ENCODE assay signal across 8 mouse cellular contexts in the genomic region with DNA sequence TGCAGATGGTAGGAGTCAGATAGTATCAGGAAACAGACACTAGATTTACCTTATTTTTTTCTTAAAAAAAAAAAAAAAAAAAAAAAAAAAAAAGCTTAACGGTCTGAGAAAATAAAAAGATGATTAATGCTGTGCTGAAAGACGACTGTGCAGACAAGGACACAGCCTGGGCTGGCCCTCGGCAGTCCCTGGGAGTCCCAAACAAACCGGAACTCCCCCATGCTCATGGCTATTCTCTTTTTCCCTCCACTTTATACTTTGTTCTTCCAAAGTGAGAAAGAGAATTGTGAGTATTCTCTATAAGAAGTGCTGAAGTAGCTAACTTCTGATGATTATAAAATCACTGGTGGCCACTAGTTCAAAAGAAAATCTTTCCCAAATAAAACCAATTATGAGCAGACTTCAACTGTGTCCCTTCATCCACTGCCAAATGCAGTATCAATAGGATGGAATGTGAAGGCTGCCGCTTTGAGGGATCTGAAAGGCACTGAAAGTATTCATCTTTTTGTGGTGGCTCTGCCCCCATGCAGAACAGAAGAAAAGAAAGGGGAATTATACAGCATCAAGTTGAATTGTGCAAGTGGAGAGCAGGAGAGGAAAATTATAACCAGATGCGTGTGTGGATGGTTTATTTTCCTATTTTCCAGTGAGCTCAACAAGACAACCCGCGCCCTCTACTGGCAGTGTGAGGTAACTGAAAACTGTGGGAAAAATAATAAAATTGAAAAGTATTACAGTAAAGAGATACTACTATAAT. TPM values are rescaled to one million over a fixed set of nuclear protein-coding genes. Genes with fewer than 3 reads are reported as not detected.
DNase-seq lines count a peak whose midpoint lies in the region; ATAC-seq and TF ChIP-seq lines count a peak whose summit lies in the region.

No protein-coding gene starts in this region.

- no peak overlapping the region for H3K27ac ChIP-seq in ES-E14 (ENCODE audit: insufficient read depth, low read depth, low read length, poor library complexity, severe bottlenecking)
- H3K27ac ChIP-seq in kidney, embryonic 14.5 days (ENCODE audit: low read depth, low read length): no peak overlapping the region
- no peak overlapping the region for H3K27ac ChIP-seq in liver, embryonic 14.5 days
- no peak overlapping the region for H3K27ac ChIP-seq in neural tube, embryonic 12.5 days

- TF ChIP-seq CTCF in liver, embryonic 14.5 days (IDR thresholded peaks at IDR 0.05; ENCODE audit: low read depth): peak; percentile 79

- no peaks in the 10 kb centered on the region for H3K27me3 ChIP-seq in kidney, embryonic 14.5 days (ENCODE audit: control insufficient read depth, insufficient read depth, low read length)
- H3K27me3 ChIP-seq in liver, embryonic 14.5 days (ENCODE audit: control insufficient read depth, insufficient read depth, low read length): no peaks in the 10 kb centered on the region
- no peaks in the 10 kb centered on the region for H3K27me3 ChIP-seq in neural tube, embryonic 12.5 days (replicated peaks)

- DNase-seq in 416B (ENCODE audit: low read depth) (peak; percentile 58), ES-E14 (ENCODE audit: low read depth, low spot score) (peak; percentile 30)
- DNase-seq in cerebellum, postnatal 25 days: peak; percentile 53 to 75
- peak; percentile 38 to 45 for DNase-seq in frontal cortex, postnatal 36 days (ENCODE audit: low spot score in 2 of 2)
- DNase-seq in liver, embryonic 14.5 days (ENCODE audit: low read depth in 3 of 3, low spot score in 3 of 3): peak in 1 of 3 experiments; percentile 59
- DNase-seq in ovary, postnatal 10 days (ENCODE audit: low spot score): no peak

- peaks cover 4 to 5% of the 10 kb centered on the region in 2 experiments; a peak in 3 of 4 replicates for H3K4me1 ChIP-seq in ES-E14 (ENCODE audit: control insufficient read depth in 2 of 2, insufficient read depth in 2 of 2, low read length in 2 of 2, poor library complexity in 1 of 2)
- H3K4me1 ChIP-seq in kidney, embryonic 14.5 days (ENCODE audit: control insufficient read depth, insufficient read depth, low read length): no peaks in the 10 kb centered on the region
- H3K4me1 ChIP-seq in liver, embryonic 14.5 days (replicated peaks; ENCODE audit: control insufficient read depth in 2 of 2, insufficient read depth in 2 of 2, low read length in 1 of 2): peaks cover 39 to 44% of the 10 kb centered on the region in 2 experiments
- H3K4me1 ChIP-seq in neural tube, embryonic 12.5 days: peaks cover 9% of the 10 kb centered on the region

- no peaks in the 10 kb centered on the region for H3K9me3 ChIP-seq in ES-E14 (ENCODE audit: control insufficient read depth, insufficient read depth, low read depth, low read length)
- no peaks in the 10 kb centered on the region for H3K9me3 ChIP-seq in kidney, embryonic 14.5 days (ENCODE audit: control insufficient read depth, low read length)
- no peaks in the 10 kb centered on the region for H3K9me3 ChIP-seq in liver, embryonic 14.5 days (ENCODE audit: control insufficient read depth, low read length)
- no peaks in the 10 kb centered on the region for H3K9me3 ChIP-seq in neural tube, embryonic 12.5 days

- 19% methylated on average over 8 of the region's 8 CpGs for WGBS in kidney, embryonic 14.5 days
- 23% methylated on average over 8 of the region's 8 CpGs for WGBS in liver, embryonic 14.5 days (ENCODE audit: insufficient replicate concordance)
- 8% methylated on average over 8 of the region's 8 CpGs for WGBS in neural tube, embryonic 12.5 days

- no peak; the same call in 1 of the 2 replicates for ATAC-seq in kidney, embryonic 14.5 days (ENCODE audit: low FRiP score, low TSS enrichment)
- no peak for ATAC-seq in liver, embryonic 14.5 days (ENCODE audit: insufficient read depth)
- ATAC-seq in neural tube, embryonic 12.5 days (ENCODE audit: low FRiP score, low read depth): peak; percentile 58; the same call in 1 of the 2 replicates

- in situ Hi-C loops in ES-E14 (cut with MboI; ENCODE audit: low sequenced_read_pairs in 2 of 2, unreplicated experiment in 2 of 2): no loop called here

- no peaks in the 10 kb centered on the region; the same call in 1 of the 2 replicates for H3K36me3 ChIP-seq in ES-E14 (ENCODE audit: control insufficient read depth, insufficient read depth, low read length, poor library complexity, severe bottlenecking)
- no peaks in the 10 kb centered on the region for H3K36me3 ChIP-seq in kidney, embryonic 14.5 days (ENCODE audit: control insufficient read depth, insufficient read depth, low read length)
- H3K36me3 ChIP-seq in liver, embryonic 14.5 days (replicated peaks; ENCODE audit: control insufficient read depth, insufficient read depth, low read depth): no peaks in the 10 kb centered on the region
- H3K36me3 ChIP-seq in neural tube, embryonic 12.5 days: no peaks in the 10 kb centered on the region

- H3K9ac ChIP-seq in ES-E14 (ENCODE audit: insufficient read depth, low read depth, low read length, poor library complexity, severe bottlenecking): no peak overlapping the region
- H3K9ac ChIP-seq in kidney, embryonic 14.5 days (ENCODE audit: low read depth, low read length): no peak overlapping the region
- no peak overlapping the region for H3K9ac ChIP-seq in liver, embryonic 14.5 days (replicated peaks)
- H3K9ac ChIP-seq in neural tube, embryonic 12.5 days: no peak overlapping the region

- TF ChIP-seq EP300 in liver, embryonic 14.5 days (IDR thresholded peaks at IDR 0.05; ENCODE audit: low read depth): no peak

- no peak overlapping the region for H3K4me3 ChIP-seq in ES-E14 (ENCODE audit: insufficient read depth in 1 of 2, low read depth in 1 of 2, low read length in 2 of 2, poor library complexity in 1 of 2, severe bottlenecking in 1 of 2)
- no peak overlapping the region for H3K4me3 ChIP-seq in kidney, embryonic 14.5 days (ENCODE audit: low read length)
- H3K4me3 ChIP-seq in liver, embryonic 14.5 days (ENCODE audit: insufficient read depth in 1 of 2, low read depth in 2 of 2, low read length in 2 of 2): no peak overlapping the region
- no peak overlapping the region for H3K4me3 ChIP-seq in neural tube, embryonic 12.5 days

- 0 out of 2 replicates have a peak overlapping the region, but pooled peaks have one; percentile 4 for H3K4me2 ChIP-seq in kidney, embryonic 14.5 days (replicated peaks; ENCODE audit: low read depth, low read length)
- peak overlapping the region; percentile 69 for H3K4me2 ChIP-seq in liver, embryonic 14.5 days (ENCODE audit: low read depth)
- peak overlapping the region; percentile 53 for H3K4me2 ChIP-seq in neural tube, embryonic 12.5 days (replicated peaks)

TF ChIP-seq in ES-E14, 5 proteins besides CTCF, POLR2A, EP300 and RAD21:
- TF ChIP-seq CHD2 (IDR thresholded peaks at IDR 0.05; ENCODE audit: low read depth, low read length) (no peak), ZC3H11A (IDR thresholded peaks at IDR 0.05; ENCODE audit: borderline replicate concordance, low read depth, low read length) (no peak), MAFK (IDR thresholded peaks at IDR 0.05; ENCODE audit: insufficient read depth, low read depth, low read length) (no peak), HCFC1 (IDR thresholded peaks at IDR 0.05; ENCODE audit: borderline replicate concordance, insufficient read depth, low read length) (no peak), ZNF384 (IDR thresholded peaks at IDR 0.05; ENCODE audit: low read depth, low read length) (no peak)

RNA-seq across cellular contexts. Expression of gene Adgrv1, which starts 8.5 kb away (rescaled TPM):
- 22.0 TPM in 2 replicates for total RNA-seq in ES-E14 (2012; rRNA removed)
- polyA plus RNA-seq in kidney, embryonic 14.5 days (2014; fragmentation: Nextera tagmentation; extraction: Ambion mirVana): 4.0 and 4.6 TPM in 2 replicates
- polyA plus RNA-seq in liver, embryonic 14.5 days (2012; rRNA removed): 0.08 and 0.09 TPM in 2 replicates
- 0.24 and 0.32 TPM in 2 replicates for polyA plus RNA-seq in liver, embryonic 14.5 days (2014; fragmentation: Nextera tagmentation; extraction: Ambion mirVana)
- polyA plus RNA-seq in neural tube, embryonic 12.5 days (2016; fragmentation: Nextera tagmentation; extraction: Ambion mirVana): 33.7 and 40.8 TPM in 2 replicates

RNA-seq across cellular contexts. Expression of gene Lysmd3, which starts 16.0 kb away (rescaled TPM):
- total RNA-seq in ES-E14 (2012; rRNA removed): 19.7 and 21.2 TPM in 2 replicates
- 17.8 and 27.0 TPM in 2 replicates for polyA plus RNA-seq in kidney, embryonic 14.5 days (2014; fragmentation: Nextera tagmentation; extraction: Ambion mirVana)
- 4.3 and 6.4 TPM in 2 replicates for polyA plus RNA-seq in liver, embryonic 14.5 days (2012; rRNA removed)
- polyA plus RNA-seq in liver, embryonic 14.5 days (2014; fragmentation: Nextera tagmentation; extraction: Ambion mirVana): 19.0 and 21.5 TPM in 2 replicates
- 23.2 and 26.6 TPM in 2 replicates for polyA plus RNA-seq in neural tube, embryonic 12.5 days (2016; fragmentation: Nextera tagmentation; extraction: Ambion mirVana)

Comparison
In these comparisons a context has a peak if more than half of its experiments do, and no peak if none do; other contexts are left out.
1. H3K4me2 ChIP-seq: peak in every context shown above with its lines; median percentile 69 in liver, embryonic 14.5 days; 53 in neural tube, embryonic 12.5 days; 4 in kidney, embryonic 14.5 days.